Mouse (Mus musculus): ENCODE measurements around the gene Fam117b.

DNA sequence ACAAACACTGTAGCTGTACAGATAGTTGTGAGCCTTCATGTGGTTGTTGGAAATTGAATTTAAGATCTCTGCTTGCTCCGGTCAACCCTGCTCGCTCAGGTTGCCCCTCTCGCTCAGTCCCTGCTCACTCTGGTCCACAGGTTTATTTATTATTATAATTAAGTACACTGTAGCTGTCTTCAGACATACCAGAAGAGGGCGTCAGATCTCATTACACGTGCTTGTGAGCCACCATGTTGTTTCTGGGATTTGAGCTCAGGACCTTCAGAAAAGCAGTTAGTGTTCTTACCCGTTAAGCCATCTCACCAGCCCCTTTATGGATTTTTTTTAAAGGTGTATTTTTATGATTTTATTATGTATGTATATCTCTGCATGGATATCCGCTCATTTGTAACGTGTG lies 20.0 kb upstream of the Fam117b start:
- TF ChIP-seq POLR2A (IDR thresholded peaks at IDR 0.05; ENCODE audit: insufficient read depth, low read length): no peak
- no peak for TF ChIP-seq CTCF (IDR thresholded peaks at IDR 0.05; ENCODE audit: low read depth, low read length)
